Mouse (Mus musculus) bone marrow macrophage, adult 2 months (primary cell): ENCODE data around the gene Asic2. TPM values are rescaled to one million over a fixed set of nuclear protein-coding genes. Genes with fewer than 3 reads are reported as not detected.

ENCODE experiments used
- H3K27ac ChIP-seq: 2 replicates; pipeline ENCODE4 v1.5.1; 2012; ENCODE audit warnings: low read depth, low read length; ENCODE audit not compliant: insufficient read depth
- H3K4me1 ChIP-seq: 2 replicates; pipeline ENCODE4 v1.6.1; 2012; ENCODE audit warnings: low read length; ENCODE audit not compliant: control insufficient read depth, insufficient read depth
- H3K4me3 ChIP-seq: 2 replicates; pipeline ENCODE4 v1.5.1; 2012; ENCODE audit warnings: mild to moderate bottlenecking, low read length, moderate library complexity; ENCODE audit not compliant: insufficient read depth
- CTCF ChIP-seq: IDR thresholded peaks from 2 replicates; pipeline ENCODE4 v1.5.1; 2012; ENCODE audit warnings: low read depth, mild to moderate bottlenecking, low read length, moderate library complexity
- POLR2A ChIP-seq: IDR thresholded peaks from 2 replicates; pipeline ENCODE4 v1.6.1; 2012; ENCODE audit warnings: mild to moderate bottlenecking, low read depth, low read length, borderline replicate concordance
- polyA plus RNA-seq: library from polyadenylated mRNA; stranded (reverse); fragments of >200 nt; gene quantifications from 2 replicates; pipeline ENCODE4 v1.2.4, GENCODE M21; 2012; ENCODE audit not compliant: missing spikeins, insufficient read depth, insufficient read length

Asic2 gene
- polyA plus RNA-seq, 1 experiment: not detected

DNA sequence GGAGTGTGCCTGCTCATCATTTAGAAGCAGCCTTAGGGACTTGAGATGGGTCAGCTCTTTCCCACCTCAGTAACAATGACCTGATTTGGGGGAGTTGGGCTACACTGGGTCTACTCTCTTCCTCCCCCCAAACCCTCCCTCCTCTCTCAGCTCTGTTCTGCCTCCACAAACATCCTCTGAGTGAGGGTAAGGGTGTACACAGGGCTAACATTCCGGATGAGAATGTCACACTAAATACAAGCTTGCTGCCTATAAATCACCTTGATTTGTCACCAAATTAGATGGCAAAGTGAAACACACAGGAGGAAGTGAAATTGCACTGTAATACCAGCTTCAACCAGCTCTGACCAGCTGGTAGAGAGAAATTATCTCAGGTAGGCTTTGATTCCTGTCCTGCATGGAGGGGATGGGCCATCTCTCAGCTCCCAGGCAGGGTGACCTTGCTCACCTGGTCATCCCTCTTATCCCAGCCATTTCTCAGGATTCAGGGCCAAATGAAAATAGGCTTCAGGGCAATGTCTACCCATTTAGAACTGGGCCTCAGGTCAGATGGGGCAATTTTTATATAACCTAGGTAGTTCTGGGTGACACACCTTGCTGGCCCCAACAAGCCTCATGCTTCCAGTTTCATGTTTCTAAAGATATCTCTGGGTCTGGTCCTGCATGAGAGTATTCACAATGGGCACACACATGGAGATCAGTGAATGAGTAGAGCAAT, 120.3 kb downstream of the Asic2 start:
- H3K4me3 ChIP-seq: no peak overlapping the region
- H3K27ac ChIP-seq: no peak overlapping the region
- TF ChIP-seq POLR2A (no peak), CTCF (no peak)
- H3K4me1 ChIP-seq: no peaks in the 10 kb centered on the region

DNA sequence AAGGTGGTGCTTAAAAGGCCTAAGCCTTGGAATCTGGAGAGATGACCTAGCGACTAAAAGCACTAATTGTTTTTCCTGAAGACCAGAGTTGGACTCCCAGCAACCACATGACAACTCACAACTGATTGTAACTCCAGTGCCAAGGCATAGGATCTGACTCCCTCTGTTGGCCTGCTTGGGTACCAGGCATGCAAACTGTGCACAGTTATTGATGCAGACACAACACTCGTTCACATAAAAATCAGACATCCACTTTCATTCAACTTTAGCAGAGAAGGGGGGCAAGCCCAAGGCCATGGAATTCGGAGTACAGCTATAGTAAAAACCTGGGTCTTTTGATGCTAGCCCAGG, 122.6 kb downstream of the Asic2 start:
- Histone ChIP-seq H3K4me1 (no peaks in the 10 kb centered on the region), H3K4me3 (no peak overlapping the region), H3K27ac (no peak overlapping the region)
- TF ChIP-seq POLR2A (no peak), CTCF (no peak)

DNA sequence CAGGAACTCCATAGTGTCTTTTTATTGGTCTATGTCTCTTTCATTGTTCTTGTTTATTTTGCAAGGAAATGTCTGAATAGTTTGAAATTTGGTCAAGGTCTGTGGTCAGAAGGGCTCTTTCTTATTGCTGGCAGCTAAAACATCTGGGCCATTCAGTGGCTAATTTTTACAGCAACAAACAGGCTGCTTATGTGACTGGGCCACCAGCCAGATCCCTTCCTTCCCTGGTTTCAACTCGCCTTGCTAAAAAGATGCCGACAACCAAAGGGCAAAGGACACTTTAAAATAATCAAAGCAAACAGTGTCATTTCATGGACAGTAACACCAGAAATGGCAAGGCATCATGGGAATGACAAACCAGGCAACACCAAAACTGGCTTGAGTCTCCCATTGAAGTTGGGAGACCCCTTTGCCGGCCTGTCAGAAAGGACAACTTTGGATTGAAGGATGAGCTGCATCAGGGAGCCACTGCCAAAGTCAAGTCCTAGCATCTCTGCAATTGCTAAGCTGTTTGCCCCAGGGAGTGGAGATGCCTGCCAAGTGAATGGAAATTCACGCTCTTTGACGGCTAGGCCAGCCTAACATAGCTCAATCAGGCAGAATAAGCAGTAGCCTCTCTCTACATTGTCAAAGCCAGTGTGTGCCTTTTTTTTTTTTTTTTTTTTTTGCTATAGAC, 123.1 kb downstream of the Asic2 start:
- no peak overlapping the region for H3K27ac ChIP-seq
- H3K4me1 ChIP-seq: no peaks in the 10 kb centered on the region
- no peak for TF ChIP-seq POLR2A
- TF ChIP-seq CTCF: no peak
- no peak overlapping the region for H3K4me3 ChIP-seq

DNA sequence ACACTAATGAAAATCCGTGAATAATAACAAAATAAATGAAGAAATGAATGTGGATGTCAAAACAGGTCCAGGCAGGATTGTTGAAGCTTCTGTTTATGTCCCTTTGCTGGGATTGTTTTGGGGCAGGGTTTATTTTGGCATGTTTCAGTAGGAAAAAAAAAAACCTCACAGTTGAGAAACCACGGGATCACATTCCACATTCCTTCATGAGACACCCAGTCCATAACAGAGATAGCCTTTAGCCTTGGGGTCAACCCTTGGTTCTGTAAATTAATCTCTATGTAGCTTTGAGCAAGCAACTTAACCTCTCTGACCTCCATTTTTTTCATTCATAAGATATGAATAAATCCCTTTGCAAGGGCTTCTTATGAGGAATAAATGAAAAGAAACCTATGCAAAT, 127.3 kb downstream of the Asic2 start:
- H3K27ac ChIP-seq: no peak overlapping the region
- H3K4me1 ChIP-seq: no peaks in the 10 kb centered on the region
- H3K4me3 ChIP-seq: no peak overlapping the region
- TF ChIP-seq CTCF (no peak), POLR2A (no peak)

DNA sequence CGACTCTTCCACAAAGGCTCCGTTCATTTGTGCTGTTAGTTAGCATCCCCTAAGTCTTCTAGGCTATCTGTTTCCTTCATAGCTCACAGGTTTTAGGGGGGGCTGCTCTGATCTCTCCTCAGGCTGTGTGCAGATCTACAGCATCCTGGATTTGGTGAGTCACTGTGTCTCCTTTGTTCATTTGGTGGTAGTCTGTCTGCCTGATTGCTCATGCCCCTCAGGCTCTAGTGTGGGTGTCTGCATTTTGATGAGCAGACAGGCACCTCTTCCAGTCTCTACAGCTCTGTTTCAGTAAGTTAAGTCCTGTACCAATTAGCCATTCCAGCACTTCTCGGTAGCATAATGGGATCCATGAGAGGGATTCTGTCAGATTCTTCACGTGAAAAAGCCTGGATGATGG, 129.8 kb downstream of the Asic2 start:
- no peaks in the 10 kb centered on the region for H3K4me1 ChIP-seq
- TF ChIP-seq POLR2A (no peak), CTCF (no peak)
- H3K4me3 ChIP-seq: no peak overlapping the region
- no peak overlapping the region for H3K27ac ChIP-seq

DNA sequence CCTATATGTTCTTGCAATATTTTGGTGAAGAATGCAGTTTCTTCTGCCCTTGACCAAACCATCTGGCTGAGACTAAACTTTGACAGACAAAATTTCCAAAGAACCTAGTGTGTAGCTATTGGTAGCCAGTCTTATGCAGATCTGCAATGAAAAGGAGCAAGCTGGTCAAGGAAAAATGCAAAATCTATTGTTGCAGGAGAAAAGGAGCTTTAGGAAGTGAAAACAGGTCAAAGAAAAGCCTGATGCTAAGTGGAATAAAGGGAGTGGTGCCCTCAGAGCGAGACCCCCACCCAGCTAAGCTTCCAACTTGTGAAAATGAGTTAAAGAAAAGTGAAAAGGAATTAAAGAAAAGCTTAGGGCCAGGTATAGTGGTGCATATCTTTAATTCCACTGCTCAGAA, 135.9 kb downstream of the Asic2 start:
- Histone ChIP-seq H3K4me3 (no peak overlapping the region), H3K4me1 (no peaks in the 10 kb centered on the region), H3K27ac (no peak overlapping the region)
- TF ChIP-seq CTCF (no peak), POLR2A (no peak)

DNA sequence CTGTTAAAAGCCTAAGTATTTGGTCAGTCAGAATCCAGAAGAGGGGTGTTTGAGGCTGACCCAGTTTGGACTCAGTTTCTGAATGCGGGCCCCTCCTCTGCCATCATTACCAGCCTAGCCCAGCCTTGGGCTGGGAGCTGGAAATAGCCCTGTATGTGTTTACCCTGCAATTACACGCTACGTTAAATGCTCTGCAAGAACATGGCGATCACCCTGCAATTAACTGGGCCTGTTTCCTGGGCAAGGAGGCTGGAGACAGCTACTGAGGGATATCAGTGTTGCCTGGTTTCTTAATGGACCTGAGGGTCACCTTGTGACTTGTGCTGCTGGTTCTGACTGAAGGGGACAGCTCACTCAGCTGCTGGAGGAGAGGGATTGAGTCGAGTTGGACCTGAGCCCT, 151.7 kb downstream of the Asic2 start:
- Histone ChIP-seq H3K27ac (no peak overlapping the region), H3K4me3 (no peak overlapping the region), H3K4me1 (no peaks in the 10 kb centered on the region)
- TF ChIP-seq POLR2A: no peak
- no peak for TF ChIP-seq CTCF

DNA sequence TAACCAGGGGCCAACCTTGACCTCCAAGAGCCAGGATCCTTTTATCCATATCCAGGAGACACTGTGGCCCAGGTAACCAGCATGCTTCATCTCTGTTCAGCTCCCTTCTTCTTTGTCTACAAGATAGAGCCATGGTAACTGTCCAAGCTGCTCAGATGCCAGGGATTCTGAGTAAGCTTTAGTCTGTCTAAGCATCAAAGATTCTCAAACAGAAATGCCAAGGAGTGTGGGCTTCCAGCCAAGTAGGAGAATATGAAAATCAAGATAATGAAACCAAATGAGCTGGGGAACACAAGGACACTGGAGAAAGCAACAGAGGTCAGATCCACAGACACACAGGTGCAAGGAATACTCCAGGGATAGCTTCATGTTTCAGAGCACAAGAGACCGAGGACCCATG, 153.4 kb downstream of the Asic2 start:
- no peak for TF ChIP-seq POLR2A
- no peak for TF ChIP-seq CTCF
- Histone ChIP-seq H3K27ac (no peak overlapping the region), H3K4me1 (no peaks in the 10 kb centered on the region), H3K4me3 (no peak overlapping the region)

DNA sequence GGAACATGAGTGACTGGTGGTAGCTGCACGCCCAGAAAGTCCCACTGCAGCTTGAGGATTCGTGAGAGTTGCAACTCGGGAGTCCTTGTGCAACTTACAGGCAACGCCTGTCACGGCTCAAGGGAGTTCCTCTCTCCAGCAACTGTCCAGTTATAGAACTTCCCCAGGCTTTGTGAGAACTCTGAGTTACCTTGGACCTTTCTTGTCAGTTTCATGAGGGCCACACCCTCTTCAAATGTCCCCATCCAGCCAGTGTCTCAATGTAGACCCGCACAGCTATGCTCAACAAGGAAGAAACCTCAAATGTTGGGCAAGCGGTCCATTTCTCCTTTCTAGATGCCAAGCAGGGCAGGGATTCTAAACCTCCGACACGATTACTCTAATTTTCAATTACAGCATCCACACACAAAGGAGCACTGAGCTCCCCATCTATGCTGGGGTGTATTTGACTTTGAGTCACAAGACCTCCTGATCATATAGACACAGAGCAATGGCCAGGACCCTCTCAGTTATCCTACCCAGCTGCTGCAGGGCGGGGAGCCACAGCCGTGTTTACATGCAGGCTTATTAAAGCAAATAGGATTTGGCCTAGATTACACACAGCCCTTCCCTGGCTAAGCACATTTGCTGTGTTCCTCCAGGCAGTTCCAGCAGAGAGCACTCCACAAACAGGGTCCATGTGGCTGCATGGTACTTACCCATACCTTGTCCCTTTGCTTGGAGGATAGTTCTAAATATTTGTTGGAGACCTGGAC, 161.2 kb downstream of the Asic2 start:
- Histone ChIP-seq H3K4me3 (no peak overlapping the region), H3K27ac (no peak overlapping the region), H3K4me1 (no peaks in the 10 kb centered on the region)
- TF ChIP-seq CTCF (no peak), POLR2A (no peak)

DNA sequence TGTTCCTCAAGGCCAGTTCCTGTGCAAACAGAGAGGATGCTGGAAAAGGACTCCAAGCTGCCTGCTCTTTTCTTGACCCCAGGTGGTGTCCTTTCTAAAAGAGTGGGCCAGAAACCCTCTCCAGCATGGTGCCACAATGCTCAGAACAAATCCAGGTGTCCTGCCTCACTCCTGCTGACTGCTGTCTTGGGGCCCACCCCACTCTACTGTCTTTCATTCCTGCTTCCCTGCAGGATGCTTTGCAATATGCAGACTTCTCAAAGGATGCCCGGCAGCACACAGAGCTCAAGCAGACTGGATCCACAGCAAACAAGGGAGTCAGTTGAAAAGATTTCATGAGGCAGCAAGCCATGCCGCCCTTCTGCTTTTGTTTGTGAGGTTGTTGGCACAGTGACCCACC, 164.7 kb downstream of the Asic2 start:
- H3K27ac ChIP-seq: no peak overlapping the region
- no peak overlapping the region for H3K4me3 ChIP-seq
- no peaks in the 10 kb centered on the region for H3K4me1 ChIP-seq
- TF ChIP-seq POLR2A (no peak), CTCF (no peak)

DNA sequence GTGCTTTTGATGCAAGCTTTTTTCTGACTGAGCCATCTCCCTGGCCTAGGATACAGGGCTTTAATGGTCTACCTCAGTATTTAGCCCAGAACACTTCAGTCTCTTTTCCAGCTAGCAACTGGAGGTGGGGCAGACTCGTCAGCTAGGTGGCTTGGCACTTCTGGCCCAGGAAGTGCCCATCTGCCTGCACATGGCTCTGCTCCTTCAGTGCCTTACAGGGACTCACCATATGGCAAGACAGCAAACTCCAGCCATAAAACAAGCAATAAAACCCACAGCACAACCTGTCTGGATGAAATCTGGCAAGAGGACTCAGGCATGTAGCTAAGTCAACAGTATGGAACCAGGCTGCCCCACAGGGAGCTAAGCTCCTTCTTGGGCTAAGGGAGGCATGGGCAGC, 165.6 kb downstream of the Asic2 start:
- Histone ChIP-seq H3K4me1 (no peaks in the 10 kb centered on the region), H3K4me3 (no peak overlapping the region), H3K27ac (no peak overlapping the region)
- no peak for TF ChIP-seq POLR2A
- no peak for TF ChIP-seq CTCF
